Mouse (Mus musculus): ENCODE measurements around the gene G6pc3.

The G6pc3 gene

GRCm38 (mm10) chr11:102186235-102186634, 3.2 kb upstream of the G6pc3 start:
- DNase-seq (ENCODE audit: extremely low read depth, low read depth, low spot score) = no peak

GRCm38 (mm10) chr11:102188980-102189379, 440 bp upstream of the G6pc3 start:
- DNase-seq (ENCODE audit: extremely low read depth, low read depth, low spot score) = no peak

GRCm38 (mm10) chr11:102190848-102191247, 1.4 kb downstream of the G6pc3 start:
- no peak for DNase-seq (ENCODE audit: extremely low read depth, low read depth, low spot score)

GRCm38 (mm10) chr11:102193657-102194440, 4.4 kb downstream of the G6pc3 start:
- DNase-seq (ENCODE audit: extremely low read depth, low read depth, low spot score) = no peak

GRCm38 (mm10) chr11:102196018-102196797, 6.8 kb downstream of the G6pc3 start:
- no peak for DNase-seq (ENCODE audit: extremely low read depth, low read depth, low spot score)

GRCm38 (mm10) chr11:102198245-102198644, 8.8 kb downstream of the G6pc3 start:
- no peak for DNase-seq (ENCODE audit: extremely low read depth, low read depth, low spot score)

GRCm38 (mm10) chr11:102199856-102200255, 10.4 kb downstream of the G6pc3 start:
- DNase-seq (ENCODE audit: extremely low read depth, low read depth, low spot score) = no peak

- DNase-seq (ENCODE audit: extremely low read depth, low read depth, low spot score) = no peak
These were observed 12.0 kb downstream of the G6pc3 start for GRCm38 (mm10) chr11:102201408-102201821.

GRCm38 (mm10) chr11:102206481-102206880, 17.1 kb downstream of the G6pc3 start:
- DNase-seq (ENCODE audit: extremely low read depth, low read depth, low spot score) = no peak

GRCm38 (mm10) chr11:102207825-102208777, 18.7 kb downstream of the G6pc3 start:
- no peak for DNase-seq (ENCODE audit: extremely low read depth, low read depth, low spot score)

- no peak for DNase-seq (ENCODE audit: extremely low read depth, low read depth, low spot score)
These were observed 19.4 kb downstream of the G6pc3 start for GRCm38 (mm10) chr11:102208846-102209245.

GRCm38 (mm10) chr11:102209742-102210141, 20.3 kb downstream of the G6pc3 start:
- DNase-seq (ENCODE audit: extremely low read depth, low read depth, low spot score) = no peak

GRCm38 (mm10) chr11:102210185-102210584, 20.8 kb downstream of the G6pc3 start:
- DNase-seq (ENCODE audit: extremely low read depth, low read depth, low spot score) = no peak

- DNase-seq (ENCODE audit: extremely low read depth, low read depth, low spot score) = no peak
These were observed 21.6 kb downstream of the G6pc3 start for GRCm38 (mm10) chr11:102211011-102211410.

- peak; percentile 72 for DNase-seq (ENCODE audit: extremely low read depth, low read depth, low spot score)
These were observed 22.5 kb downstream of the G6pc3 start for GRCm38 (mm10) chr11:102211936-102212341.

GRCm38 (mm10) chr11:102214430-102215156, 25.2 kb downstream of the G6pc3 start:
- no peak for DNase-seq (ENCODE audit: extremely low read depth, low read depth, low spot score)

- DNase-seq (ENCODE audit: extremely low read depth, low read depth, low spot score) = no peak
These were observed 26.1 kb downstream of the G6pc3 start for GRCm38 (mm10) chr11:102215511-102215910.

- no peak for DNase-seq (ENCODE audit: extremely low read depth, low read depth, low spot score)
These were observed 26.9 kb downstream of the G6pc3 start for GRCm38 (mm10) chr11:102216056-102216885.

GRCm38 (mm10) chr11:102216886-102217240, 27.4 kb downstream of the G6pc3 start:
- DNase-seq (ENCODE audit: extremely low read depth, low read depth, low spot score) = no peak

GRCm38 (mm10) chr11:102217396-102217795, 28.0 kb downstream of the G6pc3 start:
- no peak for DNase-seq (ENCODE audit: extremely low read depth, low read depth, low spot score)

Data from fat pad, adult 2 months (tissue).